Mouse (Mus musculus) myocyte (in vitro differentiated cells): ENCODE results near the gene Pmpca.

Source experiments
- CEBPB ChIP-seq: IDR thresholded peaks from 2 replicates; pipeline ENCODE4 v1.6.1; 2011; ENCODE audit warnings: mild to moderate bottlenecking, moderate library complexity; ENCODE audit not compliant: poor library complexity, insufficient read depth, severe bottlenecking
- E2F4 ChIP-seq: IDR thresholded peaks from one replicate; pipeline ENCODE4 v1.6.1; 2011; ENCODE audit warnings: mild to moderate bottlenecking, control low read depth, moderate library complexity; ENCODE audit not compliant: insufficient read depth
- MAX ChIP-seq: IDR thresholded peaks from one replicate; pipeline ENCODE4 v1.6.1; 2011; ENCODE audit warnings: low read depth, mild to moderate bottlenecking, control low read depth
- MYOG ChIP-seq, 3 experiments: IDR thresholded peaks; one replicate each; pipeline ENCODE4 v1.6.1; 2011; ENCODE audit warnings: control low read depth in 2 of 3, low read depth in 2 of 3, mild to moderate bottlenecking in 2 of 3; ENCODE audit not compliant: insufficient read length in 2 of 3, control insufficient read depth in 1 of 3, insufficient read depth in 1 of 3
- POLR2A ChIP-seq: IDR thresholded peaks from one replicate; pipeline ENCODE4 v1.6.1; 2011; ENCODE audit warnings: low read depth, mild to moderate bottlenecking, control low read depth, moderate library complexity; ENCODE audit not compliant: insufficient read length
- POLR2AphosphoS2 ChIP-seq: IDR thresholded peaks from one replicate; pipeline ENCODE4 v1.6.1; 2011; ENCODE audit warnings: low read depth, control low read depth; ENCODE audit not compliant: insufficient read length
- REST ChIP-seq: IDR thresholded peaks from one replicate; pipeline ENCODE4 v1.6.1; 2011; ENCODE audit warnings: mild to moderate bottlenecking, control low read depth, moderate library complexity; ENCODE audit not compliant: insufficient read depth, insufficient read length
- SRF ChIP-seq: IDR thresholded peaks from one replicate; pipeline ENCODE4 v1.6.1; 2011; ENCODE audit warnings: low read depth; ENCODE audit not compliant: control insufficient read depth, insufficient read length
- TCF12 ChIP-seq: IDR thresholded peaks from one replicate; pipeline ENCODE4 v1.6.1; 2011; ENCODE audit warnings: mild to moderate bottlenecking, control low read depth; ENCODE audit not compliant: poor library complexity, insufficient read depth, severe bottlenecking
- TCF3 ChIP-seq: IDR thresholded peaks from one replicate; pipeline ENCODE4 v1.6.1; 2011; ENCODE audit warnings: low read depth, control low read depth; ENCODE audit not compliant: insufficient read length

- TF ChIP-seq REST (no peak), SRF (no peak), POLR2AphosphoS2 (no peak), MAX (no peak), TCF12 (no peak), POLR2A (no peak), TCF3 (no peak), MYOG (IDR thresholded peaks at IDR 0.05; ENCODE audit: control insufficient read depth in 1 of 3, insufficient read depth in 1 of 3, insufficient read length in 2 of 3, low read depth in 2 of 3) (no peak), E2F4 (no peak), CEBPB (no peak)
Observed at GRCm38 (mm10) chr2:26410091-26410490, 21.0 kb downstream of the Pmpca start.
